Mouse (Mus musculus): ENCODE measurements around the gene Gm34653. TPM values are rescaled to one million over a fixed set of nuclear protein-coding genes. Genes with fewer than 3 reads are reported as not detected.

Gene Gm34653
- not detected in 2 replicates for polyA plus RNA-seq (2015; fragmentation: Nextera tagmentation; extraction: Ambion mirVana)

GRCm38 (mm10) chr2:34832766-34833457 lies at the start of gene Gm34653:
Gene Gm34653 (plus strand): TSS chr2:34833007.

GRCm38 (mm10) chr2:34799357-34800256 lies 33.2 kb upstream of the Gm34653 start, which contains the start of gene Rabepk:
Gene Rabepk (minus strand): TSS chr2:34799912.

GRCm38 (mm10) chr2:34825827-34826459 lies 6.9 kb upstream of the Gm34653 start, which contains the start of gene Fbxw2:
Gene Fbxw2 (minus strand): TSS chr2:34826311.

GRCm38 (mm10) chr2:34874271-34874670 lies 41.5 kb downstream of the Gm34653 start, which contains the start of gene Cutal:
Gene Cutal (plus strand): TSS chr2:34874396.

GRCm38 (mm10) chr2:34874816-34875345 lies 42.1 kb downstream of the Gm34653 start, which contains the start of gene Psmd5:
Gene Psmd5 (minus strand): TSS chr2:34874968.

Other genes with a start within 250 kb of the Gm34653 start
- gene Gapvd1, start 77.8 kb upstream of the Gm34653 start, polyA plus RNA-seq (2015; fragmentation: Nextera tagmentation; extraction: Ambion mirVana): 43.5 and 52.2 TPM in 2 replicates
- gene Hspa5, start 61.0 kb upstream of the Gm34653 start, polyA plus RNA-seq (2015; fragmentation: Nextera tagmentation; extraction: Ambion mirVana): 360 and 429 TPM in 2 replicates
- gene Rabepk, start 33.1 kb upstream of the Gm34653 start, polyA plus RNA-seq (2015; fragmentation: Nextera tagmentation; extraction: Ambion mirVana): 22.1 and 22.5 TPM in 2 replicates
- 70.7 and 73.7 TPM in 2 replicates for gene Fbxw2, start 6.7 kb upstream of the Gm34653 start, polyA plus RNA-seq (2015; fragmentation: Nextera tagmentation; extraction: Ambion mirVana)
- gene Cutal, start 41.4 kb downstream of the Gm34653 start, polyA plus RNA-seq (2015; fragmentation: Nextera tagmentation; extraction: Ambion mirVana): 0.33 and 0.70 TPM in 2 replicates
- gene Psmd5, start 42.0 kb downstream of the Gm34653 start, polyA plus RNA-seq (2015; fragmentation: Nextera tagmentation; extraction: Ambion mirVana): 53.1 and 53.3 TPM in 2 replicates
- 2.3 and 4.1 TPM in 2 replicates for gene Phf19, start 81.0 kb downstream of the Gm34653 start, polyA plus RNA-seq (2015; fragmentation: Nextera tagmentation; extraction: Ambion mirVana)
- gene Traf1, start 128.8 kb downstream of the Gm34653 start, polyA plus RNA-seq (2015; fragmentation: Nextera tagmentation; extraction: Ambion mirVana): 0.76 and 1.2 TPM in 2 replicates
- 0.17 and 0.26 TPM in 2 replicates for gene Hc, start 228.4 kb downstream of the Gm34653 start, polyA plus RNA-seq (2015; fragmentation: Nextera tagmentation; extraction: Ambion mirVana)